Mouse (Mus musculus) gastrocnemius, adult 2 months (tissue): ENCODE measurements at regions not wholly inside any gene's neighbourhood (a gene's known extent, or its start where the extent isn't known, plus 50 kb on each side); places are given as distances from the start of the nearest gene placed in this dataset.

ENCODE experiments used
- DNase-seq: peaks from one replicate; pipeline ENCODE4 v3.0.0; 2022
- H3K27ac ChIP-seq: fragments of 200-600 bp; 2 replicates; pipeline ENCODE4 v1.8.1; 2022; ENCODE audit warnings: mild to moderate bottlenecking
- H3K4me3 ChIP-seq: fragments of 200-600 bp; 2 replicates; pipeline ENCODE4 v1.8.1; 2022; ENCODE audit warnings: mild to moderate bottlenecking, moderate library complexity
- CTCF ChIP-seq: fragments of 200-600 bp; IDR thresholded peaks from 2 replicates; pipeline ENCODE4 v1.8.1; 2022; ENCODE audit warnings: antibody characterized with exemption, mild to moderate bottlenecking, moderate library complexity
- intact Hi-C: fragments of 180-260 bp; cut with DNase I; formaldehyde crosslinking; loops from one replicate; pipeline ENCODE4 v1.15.1; 2025

DNA sequence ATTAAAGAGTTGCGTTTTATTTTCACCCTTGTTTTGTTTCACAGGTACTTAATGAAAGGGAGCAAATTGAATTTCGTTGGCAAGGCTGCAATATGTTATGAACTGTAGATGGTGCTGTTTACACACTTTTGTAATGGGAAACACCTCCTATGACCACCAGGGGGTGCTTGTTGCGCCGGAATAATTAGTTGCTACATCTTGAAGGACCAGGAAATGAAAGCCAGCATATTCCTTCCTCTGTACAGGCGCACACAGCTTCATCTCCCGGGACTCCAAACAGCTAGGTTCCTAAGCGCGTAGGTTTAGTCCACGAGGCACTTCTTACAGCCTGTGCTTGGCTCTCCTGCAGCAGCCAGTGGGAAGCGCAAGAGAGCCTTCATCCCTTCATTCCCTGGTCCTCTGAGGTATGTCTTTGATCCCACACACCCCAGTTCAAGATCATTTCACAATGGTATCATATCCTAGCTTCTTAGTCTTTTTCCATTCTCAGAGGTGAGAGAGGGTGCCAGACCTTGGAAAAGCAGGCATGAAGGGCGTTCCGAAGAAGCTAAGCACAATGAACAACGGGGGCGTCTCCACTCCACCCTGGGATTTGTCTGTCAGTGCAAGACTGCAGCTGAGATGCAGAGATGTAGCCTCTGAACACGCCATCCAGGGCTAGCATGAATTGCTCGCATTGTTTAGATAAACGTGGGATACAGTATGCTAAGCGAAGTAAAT lies 95.4 kb upstream of the Tmem45b start:
- peak; percentile 74 for DNase-seq
- H3K27ac ChIP-seq: no peak overlapping the region
- intact Hi-C loops: loop anchor here (1.0 to 5.0 kb wide), 2 partner anchors 367 to 598 kb away; no protein-coding TSS in a partner anchor
- no peak; the same call in 1 of the 2 replicates for TF ChIP-seq CTCF
- peak overlapping the region; percentile 53 for H3K4me3 ChIP-seq

- no peak overlapping the region for H3K4me3 ChIP-seq
- no peak for TF ChIP-seq CTCF
- intact Hi-C loops: no loop called here
- no peak overlapping the region for H3K27ac ChIP-seq
- no peak for DNase-seq
Measured at GRCm38 (mm10) chr9:31543691-31544052, 79.4 kb upstream of the Tmem45b start.

DNA sequence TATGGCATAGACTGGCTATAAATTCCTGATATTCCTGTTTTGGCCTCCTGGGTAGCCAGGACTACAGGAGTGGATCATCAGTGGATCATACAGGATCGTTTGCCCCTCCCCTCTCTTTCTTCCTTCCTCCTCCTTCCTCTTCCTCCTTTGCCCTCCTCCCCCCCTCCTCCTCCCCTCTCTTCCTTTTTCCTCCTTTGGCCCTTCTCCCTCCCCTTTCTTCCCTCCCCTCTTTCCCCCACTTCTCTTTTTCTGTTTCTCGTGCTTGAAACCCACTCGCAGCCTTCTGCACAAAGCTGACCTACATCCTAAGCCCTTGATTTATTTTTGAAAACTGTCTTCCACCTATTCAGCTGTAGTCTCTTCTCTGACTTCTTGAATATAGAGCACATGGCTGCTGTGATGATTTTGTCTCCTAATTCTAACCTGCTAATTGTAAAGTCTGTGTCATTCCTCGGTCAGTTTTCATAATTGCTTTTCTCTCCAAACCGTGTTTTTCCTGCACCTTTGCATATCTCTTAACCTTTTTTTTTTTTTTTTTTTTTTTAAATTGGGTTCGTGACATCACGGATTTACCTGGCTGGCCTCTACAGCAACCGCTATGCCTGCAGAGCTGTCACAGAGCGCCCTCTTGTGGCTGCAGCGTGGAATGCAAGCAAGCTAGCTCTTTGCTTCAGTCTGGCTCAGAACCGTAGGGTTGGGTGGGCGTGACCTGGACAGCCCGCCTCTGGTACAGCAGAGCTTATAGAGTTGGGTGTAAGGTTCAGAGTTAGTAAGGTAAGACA lies 78.8 kb upstream of the Tmem45b start:
- DNase-seq: peak; percentile 79
- peak; percentile 90 for TF ChIP-seq CTCF
- Histone ChIP-seq H3K4me3 (no peak overlapping the region), H3K27ac (no peak overlapping the region)
- intact Hi-C loops: no loop called here

GRCm38 (mm10) chr9:31541615-31542191 lies 77.4 kb upstream of the Tmem45b start:
- H3K4me3 ChIP-seq: no peak overlapping the region
- DNase-seq: no peak
- H3K27ac ChIP-seq: no peak overlapping the region
- intact Hi-C loops: no loop called here
- TF ChIP-seq CTCF: no peak

GRCm38 (mm10) chr9:31538458-31539210 lies 74.4 kb upstream of the Tmem45b start:
- no peak overlapping the region for H3K27ac ChIP-seq
- no peak overlapping the region for H3K4me3 ChIP-seq
- intact Hi-C loops: no loop called here
- TF ChIP-seq CTCF: no peak
- DNase-seq: no peak

DNA sequence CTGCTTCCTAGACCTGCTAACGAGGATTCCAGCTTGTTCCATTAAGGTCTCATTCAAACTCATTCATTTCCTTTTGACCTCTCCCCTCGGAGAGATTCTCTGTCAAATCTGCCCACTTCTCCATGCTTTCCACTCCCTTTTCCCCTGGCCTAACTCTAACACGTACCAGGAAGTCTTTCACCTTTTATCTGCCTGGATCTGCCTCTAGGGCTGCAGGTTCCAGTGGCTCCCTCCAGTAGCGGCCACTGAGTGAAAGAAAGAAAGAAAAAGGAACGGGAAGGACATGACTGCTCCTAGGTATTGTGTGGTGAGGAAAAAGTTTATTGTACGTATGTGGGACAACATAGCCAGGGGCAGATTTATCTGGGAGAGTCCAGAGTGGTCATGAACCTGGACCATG lies 64.8 kb upstream of the Tmem45b start:
- intact Hi-C loops: no loop called here
- DNase-seq: no peak
- Histone ChIP-seq H3K27ac (no peak overlapping the region), H3K4me3 (no peak overlapping the region)
- TF ChIP-seq CTCF: no peak

GRCm38 (mm10) chr9:31527216-31527615 lies 63.0 kb upstream of the Tmem45b start:
- intact Hi-C loops: no loop called here
- no peak overlapping the region for H3K4me3 ChIP-seq
- TF ChIP-seq CTCF: no peak
- no peak overlapping the region for H3K27ac ChIP-seq
- DNase-seq: no peak
